Mouse (Mus musculus) left cerebral cortex, adult 11 months (tissue): ENCODE measurements around the gene Olfr1140.

Source experiments
- DNase-seq: peaks from one replicate; pipeline ENCODE4 v3.0.0; 2022; ENCODE audit warnings: low spot score

The Olfr1140 gene

DNA sequence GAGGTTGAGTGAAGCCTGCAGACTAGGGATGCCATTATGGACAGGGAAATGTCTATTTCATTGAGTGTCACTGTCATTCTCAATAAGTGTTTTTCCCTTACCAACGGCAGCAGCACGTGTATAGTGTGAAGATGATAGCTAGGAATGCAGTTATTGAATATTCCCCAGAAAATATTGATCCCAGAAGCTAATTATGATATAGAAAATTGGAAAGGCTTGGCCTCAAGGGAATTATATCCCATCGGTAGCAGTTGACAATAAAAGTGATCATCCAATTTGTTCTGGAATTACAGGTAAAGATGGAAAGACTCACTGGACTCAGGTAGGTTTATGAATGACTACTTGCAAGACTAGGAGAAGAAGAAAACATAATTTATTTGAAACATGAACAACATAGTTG lies at the start of gene Olfr1140:
Gene Olfr1140 (plus strand): TSS at position 301 of the 400 bp plus-strand sequence.
- DNase-seq: no peak

DNA sequence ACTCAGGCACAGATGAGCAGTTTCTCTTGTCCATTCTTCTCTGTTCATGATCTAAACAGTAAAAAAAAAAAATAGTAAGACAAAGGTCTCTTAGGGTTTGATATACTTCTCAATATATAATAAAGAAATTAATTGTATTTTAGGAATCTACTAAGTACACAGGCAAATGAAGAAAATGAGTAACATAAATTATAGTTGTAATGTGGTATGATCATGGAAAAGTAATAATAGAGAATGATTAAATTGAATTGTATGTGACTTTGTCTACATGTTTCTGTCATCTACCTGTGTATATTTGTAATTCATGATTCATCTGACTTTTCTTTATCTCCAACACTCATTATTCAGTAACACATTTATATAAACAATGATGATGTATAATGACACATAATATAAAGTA lies 49.7 kb upstream of the Olfr1140 start, which contains the start of gene Olfr1136:
Gene Olfr1136 (minus strand): TSS at position 101 of the 400 bp plus-strand sequence.
- DNase-seq: no peak

GRCm38 (mm10) chr2:87713079-87713478 lies 30.5 kb upstream of the Olfr1140 start, which contains the start of gene Olfr1137:
Olfr1137 (minus strand) TSS chr2:87713179.
- no peak for DNase-seq

DNA sequence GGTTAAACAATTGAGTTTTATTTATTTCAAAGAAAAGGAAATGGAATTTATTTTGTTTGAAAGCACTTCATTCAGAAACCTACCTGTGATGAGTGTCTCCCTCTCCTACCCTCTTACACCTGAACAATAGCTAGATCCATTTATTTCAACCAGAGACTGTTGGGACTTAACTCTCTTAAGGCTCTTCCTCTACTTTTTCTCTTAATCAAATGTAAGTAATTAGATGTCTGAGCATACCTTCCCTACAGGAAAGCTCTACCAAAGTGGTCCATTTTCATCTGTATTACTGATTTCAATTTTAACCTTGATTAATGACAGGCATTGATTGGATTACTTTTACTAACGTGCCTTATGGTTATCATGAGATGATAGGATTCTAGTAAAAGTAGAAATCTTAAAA lies 3.7 kb upstream of the Olfr1140 start, which contains the start of gene Olfr1138:
Gene Olfr1138 (minus strand): TSS at position 101 of the 400 bp plus-strand sequence.
- DNase-seq: no peak

- no peak for DNase-seq
Observed at GRCm38 (mm10) chr2:87753891-87754290, 10.3 kb downstream of the Olfr1140 start, which contains the start of gene Olfr1141. Olfr1141 (minus strand) TSS chr2:87753991.

DNA sequence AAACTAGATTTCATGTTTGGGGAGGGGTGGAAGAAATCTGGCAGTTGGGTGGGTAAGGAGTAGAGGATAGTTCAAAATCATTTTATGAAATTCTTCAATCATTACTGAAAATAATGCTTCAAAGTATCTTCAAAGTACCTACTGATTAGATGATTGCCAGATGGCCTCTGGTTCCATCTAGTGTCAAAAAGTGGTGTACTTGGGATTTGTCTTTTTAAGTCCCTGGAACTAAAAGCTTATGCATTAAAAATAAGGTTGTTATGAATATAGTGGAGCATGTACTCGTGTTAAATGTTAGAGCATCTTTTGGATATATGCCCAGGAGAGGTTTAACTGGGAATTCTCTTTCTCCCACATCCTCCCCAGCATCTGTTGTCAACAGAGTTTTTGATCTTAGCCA lies 32.6 kb downstream of the Olfr1140 start:
- peak; percentile 1 for DNase-seq

DNA sequence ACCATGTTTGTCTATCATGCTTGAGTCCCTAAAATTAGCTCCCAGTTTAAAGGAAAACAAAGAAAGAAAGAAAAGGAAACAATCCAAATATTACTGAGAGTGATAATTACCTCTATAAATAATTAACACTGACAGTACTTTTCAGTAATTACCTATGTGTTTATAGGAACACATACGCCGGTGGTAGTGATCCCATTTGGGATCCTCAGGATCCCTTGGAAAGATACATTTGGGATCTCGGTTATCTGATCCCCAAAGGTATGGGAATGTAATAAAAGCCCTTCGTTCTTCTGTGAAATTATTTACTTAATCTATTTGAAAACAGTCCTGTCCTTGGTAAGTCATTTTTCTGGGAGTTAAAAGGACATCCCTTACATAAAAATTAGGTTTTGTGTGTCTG lies 35.6 kb downstream of the Olfr1140 start, which contains the start of gene Olfr152:
Gene Olfr152 (plus strand): TSS at position 301 of the 400 bp plus-strand sequence.
- no peak for DNase-seq
